Mouse (Mus musculus): ENCODE results near the gene Sdccag8. TPM values are rescaled to one million over a fixed set of nuclear protein-coding genes. Genes with fewer than 3 reads are reported as not detected.

Sdccag8 gene
- polyA plus RNA-seq, 1 experiment from 2014 or later = 6.4 TPM

GRCm38 (mm10) chr1:176944458-176945174, 130.2 kb downstream of the Sdccag8 start:
- no peak overlapping the region for H3K4me3 ChIP-seq (ENCODE audit: low read depth, low read length)
- no peak for ATAC-seq (ENCODE audit: low FRiP score, low TSS enrichment)
- DNase-seq (ENCODE audit: low spot score) = no peak
- H3K4me1 ChIP-seq (replicated peaks; ENCODE audit: control insufficient read depth, insufficient read depth) = no peaks in the 10 kb centered on the region
- H3K36me3 ChIP-seq (ENCODE audit: control insufficient read depth, insufficient read depth, low read length) = no peaks in the 10 kb centered on the region
- no peak overlapping the region for H3K4me2 ChIP-seq (replicated peaks; ENCODE audit: low read depth)
- WGBS = 73% methylated on average over 8 of the region's 8 CpGs
- no peaks in the 10 kb centered on the region for H3K27me3 ChIP-seq (ENCODE audit: control insufficient read depth, insufficient read depth, low read length)
- no peak overlapping the region for H3K9ac ChIP-seq (ENCODE audit: low read length)
- H3K27ac ChIP-seq (replicated peaks) = no peak overlapping the region
- no peaks in the 10 kb centered on the region for H3K9me3 ChIP-seq (ENCODE audit: control insufficient read depth, low read length)
- TF ChIP-seq EP300 (optimal IDR thresholded peaks at IDR 0.05) = no peak
- no peak for TF ChIP-seq CTCF (IDR thresholded peaks at IDR 0.05; ENCODE audit: low read depth)

GRCm38 (mm10) chr1:176945175-176945540, 130.7 kb downstream of the Sdccag8 start:
- Histone ChIP-seq H3K4me2 (replicated peaks; ENCODE audit: low read depth) (no peak overlapping the region), H3K27ac (replicated peaks) (no peak overlapping the region), H3K27me3 (ENCODE audit: control insufficient read depth, insufficient read depth, low read length) (no peaks in the 10 kb centered on the region), H3K4me1 (replicated peaks; ENCODE audit: control insufficient read depth, insufficient read depth) (no peaks in the 10 kb centered on the region), H3K9ac (ENCODE audit: low read length) (no peak overlapping the region), H3K4me3 (ENCODE audit: low read depth, low read length) (no peak overlapping the region), H3K36me3 (ENCODE audit: control insufficient read depth, insufficient read depth, low read length) (no peaks in the 10 kb centered on the region), H3K9me3 (ENCODE audit: control insufficient read depth, low read length) (no peaks in the 10 kb centered on the region)
- TF ChIP-seq EP300 (optimal IDR thresholded peaks at IDR 0.05) = no peak
- no peak for TF ChIP-seq CTCF (IDR thresholded peaks at IDR 0.05; ENCODE audit: low read depth)
- WGBS = 77% methylated on average over 12 of the region's 12 CpGs
- ATAC-seq (ENCODE audit: low FRiP score, low TSS enrichment) (no peak), DNase-seq (ENCODE audit: low spot score) (no peak)

DNA sequence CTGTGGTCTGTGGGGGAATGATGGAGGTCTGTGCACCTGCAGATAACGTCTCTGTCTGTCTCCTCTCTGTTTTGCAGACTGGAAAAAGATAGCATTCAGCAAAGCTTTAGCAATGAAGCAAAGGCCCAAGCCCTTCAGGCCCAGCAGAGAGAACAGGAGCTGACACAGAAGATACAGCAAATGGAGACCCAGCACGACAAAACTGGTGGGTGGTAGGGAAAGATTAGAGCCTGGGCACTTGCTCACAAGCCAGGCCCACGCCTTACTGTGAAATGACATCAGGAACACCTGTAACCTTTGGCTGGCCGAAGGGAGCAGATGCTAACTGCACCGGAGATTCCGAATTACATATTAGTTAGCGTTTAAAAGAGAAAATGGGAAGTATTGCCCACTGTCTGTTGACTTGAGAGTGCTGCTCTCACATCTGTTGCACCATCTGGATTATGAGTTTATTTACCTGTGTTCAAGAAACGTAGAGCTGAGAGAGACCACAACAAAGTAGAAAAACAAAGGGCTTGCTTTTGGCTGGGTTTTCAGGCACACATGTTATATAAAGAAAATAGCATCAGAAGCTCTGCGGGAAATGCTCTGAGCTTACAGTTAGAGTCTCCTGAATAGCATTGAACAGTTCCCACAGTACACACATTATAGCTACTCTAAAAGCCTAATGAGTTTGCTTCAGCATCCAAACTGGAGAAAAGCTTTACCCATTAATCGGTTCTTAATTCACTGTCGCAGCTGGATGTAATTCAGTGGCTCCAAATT, 131.8 kb downstream of the Sdccag8 start:
- Histone ChIP-seq H3K4me1 (replicated peaks; ENCODE audit: control insufficient read depth, insufficient read depth) (no peaks in the 10 kb centered on the region), H3K27me3 (ENCODE audit: control insufficient read depth, insufficient read depth, low read length) (no peaks in the 10 kb centered on the region), H3K36me3 (ENCODE audit: control insufficient read depth, insufficient read depth, low read length) (no peaks in the 10 kb centered on the region), H3K4me2 (replicated peaks; ENCODE audit: low read depth) (no peak overlapping the region), H3K9ac (ENCODE audit: low read length) (no peak overlapping the region), H3K4me3 (ENCODE audit: low read depth, low read length) (no peak overlapping the region), H3K27ac (replicated peaks) (no peak overlapping the region), H3K9me3 (ENCODE audit: control insufficient read depth, low read length) (no peaks in the 10 kb centered on the region)
- 77% methylated on average over 11 of the region's 11 CpGs for WGBS
- ATAC-seq (ENCODE audit: low FRiP score, low TSS enrichment) (no peak), DNase-seq (ENCODE audit: low spot score) (no peak)
- TF ChIP-seq EP300 (optimal IDR thresholded peaks at IDR 0.05) = no peak
- TF ChIP-seq CTCF (IDR thresholded peaks at IDR 0.05; ENCODE audit: low read depth) = no peak

DNA sequence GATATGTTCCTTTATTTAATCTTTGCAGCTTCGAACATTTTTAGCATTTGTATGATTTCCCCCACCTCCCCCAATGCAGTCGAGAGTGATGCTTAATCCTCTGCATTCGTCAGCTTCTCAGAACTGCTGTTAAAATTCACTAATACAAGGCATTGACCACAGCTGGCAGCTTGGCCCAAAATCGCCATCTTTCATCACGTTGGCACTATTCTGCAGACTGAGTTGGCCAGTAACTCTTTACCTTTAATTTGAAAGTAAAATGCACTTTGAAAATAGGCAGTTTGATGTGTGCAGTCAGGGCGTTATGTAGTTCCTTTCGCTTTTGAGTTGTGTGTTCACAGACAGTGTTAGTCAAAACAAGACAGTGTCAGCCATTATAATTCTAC, 132.3 kb downstream of the Sdccag8 start:
- ATAC-seq (ENCODE audit: low FRiP score, low TSS enrichment) = no peak

DNA sequence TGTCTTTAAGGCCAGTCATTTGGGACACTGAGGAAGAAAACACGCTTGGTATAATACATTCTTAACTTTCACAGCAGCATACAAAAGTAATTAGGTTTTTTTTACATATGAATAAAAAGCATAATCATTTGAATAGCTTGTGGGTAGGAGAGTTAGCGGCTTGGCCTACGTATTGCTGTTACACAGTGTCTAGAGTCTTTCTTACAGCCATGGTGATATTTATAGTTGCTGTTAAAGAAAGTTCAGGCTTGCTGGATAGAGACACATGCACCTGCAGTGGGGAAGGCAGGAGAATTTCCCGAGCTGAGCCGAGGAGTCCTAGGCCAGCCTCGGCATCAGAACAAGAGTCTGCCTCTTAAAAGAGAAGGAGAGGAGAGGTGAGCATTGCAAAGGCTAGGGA, 134.4 kb downstream of the Sdccag8 start:
- H3K4me2 ChIP-seq (replicated peaks; ENCODE audit: low read depth) = no peak overlapping the region
- DNase-seq (ENCODE audit: low spot score) (no peak), ATAC-seq (ENCODE audit: low FRiP score, low TSS enrichment) (no peak)
- H3K9ac ChIP-seq (ENCODE audit: low read length) = no peak overlapping the region
- no peak overlapping the region for H3K4me3 ChIP-seq (ENCODE audit: low read depth, low read length)
- H3K27ac ChIP-seq (replicated peaks) = no peak overlapping the region
- no peaks in the 10 kb centered on the region for H3K27me3 ChIP-seq (ENCODE audit: control insufficient read depth, insufficient read depth, low read length)
- WGBS = 78% methylated on average over 6 of the region's 6 CpGs
- no peaks in the 10 kb centered on the region for H3K4me1 ChIP-seq (replicated peaks; ENCODE audit: control insufficient read depth, insufficient read depth)
- no peaks in the 10 kb centered on the region for H3K9me3 ChIP-seq (ENCODE audit: control insufficient read depth, low read length)
- no peaks in the 10 kb centered on the region for H3K36me3 ChIP-seq (ENCODE audit: control insufficient read depth, insufficient read depth, low read length)
- no peak for TF ChIP-seq CTCF (IDR thresholded peaks at IDR 0.05; ENCODE audit: low read depth)
- no peak for TF ChIP-seq EP300 (optimal IDR thresholded peaks at IDR 0.05)

More for the DNA sequence above, 132.3 kb downstream of the Sdccag8 start:
- no peak for TF ChIP-seq EP300 (optimal IDR thresholded peaks at IDR 0.05)
- TF ChIP-seq CTCF (IDR thresholded peaks at IDR 0.05; ENCODE audit: low read depth) = no peak
- Histone ChIP-seq H3K4me2 (replicated peaks; ENCODE audit: low read depth) (no peak overlapping the region), H3K9me3 (ENCODE audit: control insufficient read depth, low read length) (no peaks in the 10 kb centered on the region), H3K9ac (ENCODE audit: low read length) (no peak overlapping the region), H3K4me1 (replicated peaks; ENCODE audit: control insufficient read depth, insufficient read depth) (no peaks in the 10 kb centered on the region), H3K36me3 (ENCODE audit: control insufficient read depth, insufficient read depth, low read length) (no peaks in the 10 kb centered on the region), H3K4me3 (ENCODE audit: low read depth, low read length) (no peak overlapping the region), H3K27me3 (ENCODE audit: control insufficient read depth, insufficient read depth, low read length) (no peaks in the 10 kb centered on the region), H3K27ac (replicated peaks) (no peak overlapping the region)
- 73% methylated on average over 7 of the region's 7 CpGs for WGBS
- no peak for DNase-seq (ENCODE audit: low spot score)

- Histone ChIP-seq H3K9me3 (ENCODE audit: control insufficient read depth, low read length) (no peaks in the 10 kb centered on the region), H3K27ac (replicated peaks) (no peak overlapping the region), H3K4me2 (replicated peaks; ENCODE audit: low read depth) (no peak overlapping the region), H3K4me3 (ENCODE audit: low read depth, low read length) (no peak overlapping the region), H3K27me3 (ENCODE audit: control insufficient read depth, insufficient read depth, low read length) (no peaks in the 10 kb centered on the region), H3K9ac (ENCODE audit: low read length) (no peak overlapping the region), H3K4me1 (replicated peaks; ENCODE audit: control insufficient read depth, insufficient read depth) (no peaks in the 10 kb centered on the region), H3K36me3 (ENCODE audit: control insufficient read depth, insufficient read depth, low read length) (no peaks in the 10 kb centered on the region)
- DNase-seq (ENCODE audit: low spot score) = no peak
- 78% methylated on average over 6 of the region's 6 CpGs for WGBS
- ATAC-seq (ENCODE audit: low FRiP score, low TSS enrichment) = no peak
- TF ChIP-seq EP300 (optimal IDR thresholded peaks at IDR 0.05) (no peak), CTCF (IDR thresholded peaks at IDR 0.05; ENCODE audit: low read depth) (no peak)
Observed at GRCm38 (mm10) chr1:176949320-176949719, 134.9 kb downstream of the Sdccag8 start.

All from stomach, postnatal 0 days (tissue).